Mouse (Mus musculus) heart, embryonic 15.5 days (tissue): Measurements from ENCODE around the gene Scp2. TPM values are rescaled to one million over a fixed set of nuclear protein-coding genes. Genes with fewer than 3 reads are reported as not detected.

Experiments
- microRNA-seq: library from miRNA; unstranded; fragments of <30 nt; microRNA quantifications from one replicate; pipeline ENCODE4, GENCODE M21; 2016
- polyA plus RNA-seq: library from polyadenylated mRNA; unstranded; fragments of >200 nt; fragmentation: Nextera tagmentation; extraction: Ambion mirVana; gene quantifications from 2 replicates; pipeline ENCODE4 v1.2.1, GENCODE M21; 2015

Scp2 gene
- polyA plus RNA-seq, 1 experiment from 2014 or later, result 171 TPM

Small RNA genes lying within 50 kb of the gene (microRNA-seq; reads per million reads assigned to microRNA genes)
- gene Mir6397, result not detected

Other genes with a start within 250 kb of the Scp2 start
- gene Cpt2, start 221.4 kb downstream of the Scp2 start, polyA plus RNA-seq, result 54.0 and 55.1 TPM in 2 replicates
- 0.05 TPM in 2 replicates for gene Slc1a7, start 176.7 kb downstream of the Scp2 start, polyA plus RNA-seq
- 0.26 and 0.51 TPM in 2 replicates for gene Podn, start 48.6 kb downstream of the Scp2 start, polyA plus RNA-seq
- gene Echdc2, start 20.4 kb upstream of the Scp2 start, polyA plus RNA-seq, result 19.9 and 27.2 TPM in 2 replicates
- gene Zyg11a, start 73.0 kb upstream of the Scp2 start, polyA plus RNA-seq, result 0.08 TPM in 1 of 2 replicates, not detected in the other
- gene Zyg11b, start 156.1 kb upstream of the Scp2 start, polyA plus RNA-seq, result 6.7 and 8.3 TPM in 2 replicates
- gene Coa7, start 183.1 kb upstream of the Scp2 start, polyA plus RNA-seq, result 41.2 and 48.0 TPM in 2 replicates
- 1.2 and 1.3 TPM in 2 replicates for gene Shisal2a, start 238.4 kb upstream of the Scp2 start, polyA plus RNA-seq